Mouse (Mus musculus) forebrain, embryonic 12.5 days (tissue): ENCODE results near the gene C130074G19Rik. TPM values are rescaled to one million over a fixed set of nuclear protein-coding genes. Genes with fewer than 3 reads are reported as not detected.

Source experiments
- ATAC-seq: fragments of 200-750 bp; cut with Nextera tagmentation; 2 replicates; pipeline ENCODE4 v1.8.0; 2017; ENCODE audit warnings: moderate TSS enrichment; ENCODE audit not compliant: low FRiP score
- H3K27ac ChIP-seq: fragments of 300-500 bp; sonication (generic); 2 replicates; pipeline ENCODE4 v1.5.1; 2016; ENCODE audit warnings: mild to moderate bottlenecking
- H3K27me3 ChIP-seq: fragments of 300-500 bp; sonication (generic); 2 replicates; pipeline ENCODE4 v1.6.1; 2016; ENCODE audit warnings: mild to moderate bottlenecking
- H3K36me3 ChIP-seq: fragments of 300-500 bp; sonication (generic); replicated peaks from 2 replicates; pipeline ENCODE4 v1.6.1; 2016; ENCODE audit warnings: mild to moderate bottlenecking
- H3K4me1 ChIP-seq: fragments of 300-500 bp; sonication (generic); 2 replicates; pipeline ENCODE4 v1.6.1; 2016
- H3K4me2 ChIP-seq: fragments of 300-500 bp; sonication (generic); 2 replicates; pipeline ENCODE4 v1.6.1; 2016; ENCODE audit warnings: mild to moderate bottlenecking, moderate library complexity
- H3K4me3 ChIP-seq: fragments of 300-500 bp; sonication (generic); replicated peaks from 2 replicates; pipeline ENCODE4 v1.5.1; 2016; ENCODE audit warnings: mild to moderate bottlenecking
- H3K9ac ChIP-seq: fragments of 300-500 bp; sonication (generic); 2 replicates; pipeline ENCODE4 v1.6.1; 2016; ENCODE audit warnings: mild to moderate bottlenecking
- H3K9me3 ChIP-seq: fragments of 300-500 bp; sonication (generic); 2 replicates; pipeline ENCODE4 v1.6.1; 2016
- WGBS: fragments of 180-500 bp; shearing (Covaris S2); methylation state at CpG from one replicate; pipeline ENCODE4 v1.1.7; 2016; 5-methylcytosine and 5-hydroxymethylcytosine counted together
- polyA plus RNA-seq: library from polyadenylated mRNA; unstranded; fragments of >200 nt; fragmentation: Nextera tagmentation; extraction: Ambion mirVana; gene quantifications from 2 replicates; pipeline ENCODE4 v1.2.1, GENCODE M21; 2016

The C130074G19Rik gene
- polyA plus RNA-seq, 1 experiment from 2014 or later = 0.91 TPM

- Histone ChIP-seq H3K4me2 (peak overlapping the region; percentile 44), H3K27me3 (peaks cover 57% of the 10 kb centered on the region), H3K4me3 (peak overlapping the region; percentile 18; the same call in 1 of the 2 replicates), H3K9me3 (no peaks in the 10 kb centered on the region), H3K27ac (no peak overlapping the region), H3K36me3 (no peaks in the 10 kb centered on the region), H3K4me1 (peaks cover 8% of the 10 kb centered on the region), H3K9ac (no peak overlapping the region)
- ATAC-seq = peak; percentile 90
- WGBS = 19% methylated on average over 31 of the region's 31 CpGs
These were observed 31.0 kb downstream of the C130074G19Rik start for GRCm38 (mm10) chr1:184851741-184852618.

- no peak for ATAC-seq
- H3K9me3 ChIP-seq = no peaks in the 10 kb centered on the region
- H3K4me3 ChIP-seq = no peak overlapping the region
- peaks cover 13% of the 10 kb centered on the region for H3K4me1 ChIP-seq
- no peak overlapping the region for H3K4me2 ChIP-seq
- peaks cover 65% of the 10 kb centered on the region for H3K27me3 ChIP-seq
- 43% methylated on average over 7 of the region's 7 CpGs for WGBS
- no peak overlapping the region for H3K27ac ChIP-seq
- no peak overlapping the region for H3K9ac ChIP-seq
- H3K36me3 ChIP-seq = no peaks in the 10 kb centered on the region
These were observed 31.9 kb downstream of the C130074G19Rik start for GRCm38 (mm10) chr1:184851166-184851565.

- Histone ChIP-seq H3K9me3 (no peaks in the 10 kb centered on the region), H3K27me3 (peaks cover 53% of the 10 kb centered on the region)
- WGBS = 61% methylated on average over 3 of the region's 3 CpGs
These were observed 36.0 kb downstream of the C130074G19Rik start for GRCm38 (mm10) chr1:184846973-184847372.

GRCm38 (mm10) chr1:184846092-184846750 is 36.8 kb downstream of the C130074G19Rik start, which contains the start of gene Marc2:
TSS of gene Marc2 (minus strand) at chr1:184846451.
- Histone ChIP-seq H3K9ac (peak within 1 kb of the TSS; percentile 87), H3K27me3 (peaks cover 46% of the 10 kb centered on the region), H3K4me3 (peak within 1 kb of the TSS; percentile 82), H3K4me2 (peak within 1 kb of the TSS; percentile 83), H3K9me3 (no peaks in the 10 kb centered on the region), H3K27ac (peak within 1 kb of the TSS; percentile 64), H3K4me1 (peaks cover 22% of the 10 kb centered on the region), H3K36me3 (no peaks in the 10 kb centered on the region)
- 5% methylated on average over 18 of the region's 18 CpGs for WGBS
- ATAC-seq = peak; percentile 34; the same call in 1 of the 2 replicates

More at GRCm38 (mm10) chr1:184846973-184847372, 36.0 kb downstream of the C130074G19Rik start:
- Histone ChIP-seq H3K9ac (no peak overlapping the region), H3K36me3 (no peaks in the 10 kb centered on the region), H3K4me1 (peaks cover 27% of the 10 kb centered on the region), H3K27ac (no peak overlapping the region), H3K4me3 (no peak overlapping the region), H3K4me2 (no peak overlapping the region)
- no peak for ATAC-seq

- peak; percentile 98 for ATAC-seq
- H3K27ac ChIP-seq = peak overlapping the region; percentile 64
- H3K27me3 ChIP-seq = peaks cover 43% of the 10 kb centered on the region
These were observed 37.6 kb downstream of the C130074G19Rik start for GRCm38 (mm10) chr1:184845111-184846071.

GRCm38 (mm10) chr1:184844326-184845066 is 38.5 kb downstream of the C130074G19Rik start:
- H3K9me3 ChIP-seq = no peaks in the 10 kb centered on the region
- H3K4me1 ChIP-seq = peaks cover 22% of the 10 kb centered on the region
- no peak for ATAC-seq
- peak overlapping the region; percentile 83 for H3K4me2 ChIP-seq
- WGBS = 23% methylated on average over 15 of the region's 15 CpGs
- H3K27ac ChIP-seq = no peak overlapping the region
- peak overlapping the region; percentile 82 for H3K4me3 ChIP-seq
- H3K27me3 ChIP-seq = peaks cover 34% of the 10 kb centered on the region
- peak overlapping the region; percentile 87 for H3K9ac ChIP-seq
- H3K36me3 ChIP-seq = no peaks in the 10 kb centered on the region; the same call in 1 of the 2 replicates

More at GRCm38 (mm10) chr1:184845111-184846071, 37.6 kb downstream of the C130074G19Rik start:
- WGBS = under 1% methylated on average over 67 of the region's 67 CpGs
- H3K4me1 ChIP-seq = peaks cover 22% of the 10 kb centered on the region
- H3K36me3 ChIP-seq = no peaks in the 10 kb centered on the region
- no peaks in the 10 kb centered on the region for H3K9me3 ChIP-seq
- H3K4me3 ChIP-seq = peak overlapping the region; percentile 82
- H3K9ac ChIP-seq = peak overlapping the region; percentile 87
- H3K4me2 ChIP-seq = peak overlapping the region; percentile 83

- Histone ChIP-seq H3K27ac (no peak overlapping the region), H3K36me3 (peaks cover 12% of the 10 kb centered on the region), H3K4me1 (no peaks in the 10 kb centered on the region), H3K9ac (no peak overlapping the region), H3K9me3 (no peaks in the 10 kb centered on the region), H3K4me2 (no peak overlapping the region), H3K27me3 (no peaks in the 10 kb centered on the region), H3K4me3 (no peak overlapping the region)
- no peak for ATAC-seq
- WGBS = 94% methylated on average over 4 of the region's 4 CpGs
These were observed 45.4 kb downstream of the C130074G19Rik start for GRCm38 (mm10) chr1:184837649-184838048.

GRCm38 (mm10) chr1:184836350-184836749 is 46.7 kb downstream of the C130074G19Rik start:
- ATAC-seq = no peak
- 67% methylated on average over 5 of the region's 5 CpGs for WGBS
- Histone ChIP-seq H3K9me3 (no peaks in the 10 kb centered on the region), H3K27me3 (no peaks in the 10 kb centered on the region), H3K36me3 (peaks cover 23% of the 10 kb centered on the region), H3K9ac (no peak overlapping the region), H3K4me2 (no peak overlapping the region), H3K27ac (no peak overlapping the region), H3K4me3 (no peak overlapping the region), H3K4me1 (no peaks in the 10 kb centered on the region)

GRCm38 (mm10) chr1:184833499-184833898 is 49.5 kb downstream of the C130074G19Rik start:
- whole genome bisulfite sequencing = 91% methylated on average over 7 of the region's 7 CpGs
- Histone ChIP-seq H3K4me1 (no peaks in the 10 kb centered on the region), H3K27me3 (no peaks in the 10 kb centered on the region), H3K9me3 (no peaks in the 10 kb centered on the region), H3K4me3 (no peak overlapping the region), H3K36me3 (peaks cover 43% of the 10 kb centered on the region), H3K9ac (no peak overlapping the region), H3K27ac (no peak overlapping the region), H3K4me2 (no peak overlapping the region)
- no peak for ATAC-seq

- no peak overlapping the region for H3K4me2 ChIP-seq
- H3K9ac ChIP-seq = no peak overlapping the region
- no peak overlapping the region for H3K4me3 ChIP-seq
- 82% methylated on average over 10 of the region's 10 CpGs for WGBS
- H3K9me3 ChIP-seq = no peaks in the 10 kb centered on the region
- H3K4me1 ChIP-seq = peaks cover 5% of the 10 kb centered on the region; the same call in 1 of the 2 replicates
- no peaks in the 10 kb centered on the region for H3K27me3 ChIP-seq
- ATAC-seq = no peak
- no peak overlapping the region for H3K27ac ChIP-seq
- peaks cover 43% of the 10 kb centered on the region for H3K36me3 ChIP-seq
These were observed 50.8 kb downstream of the C130074G19Rik start for GRCm38 (mm10) chr1:184832211-184832610.

GRCm38 (mm10) chr1:184829897-184830296 is 53.1 kb downstream of the C130074G19Rik start:
- Histone ChIP-seq H3K9me3 (no peaks in the 10 kb centered on the region), H3K4me3 (no peak overlapping the region), H3K4me1 (peaks cover 9% of the 10 kb centered on the region; the same call in 1 of the 2 replicates), H3K27me3 (no peaks in the 10 kb centered on the region), H3K4me2 (no peak overlapping the region), H3K36me3 (peaks cover 43% of the 10 kb centered on the region), H3K27ac (no peak overlapping the region), H3K9ac (no peak overlapping the region)
- no peak for ATAC-seq
- 93% methylated on average over 8 of the region's 8 CpGs for WGBS
